Mouse (Mus musculus): ENCODE data around the gene Plet1. TPM values are rescaled to one million over a fixed set of nuclear protein-coding genes. Genes with fewer than 3 reads are reported as not detected.

Plet1 gene
- total RNA-seq (2015) (not detected in 2 replicates), total RNA-seq (2017) (not detected in 2 replicates)

DNA sequence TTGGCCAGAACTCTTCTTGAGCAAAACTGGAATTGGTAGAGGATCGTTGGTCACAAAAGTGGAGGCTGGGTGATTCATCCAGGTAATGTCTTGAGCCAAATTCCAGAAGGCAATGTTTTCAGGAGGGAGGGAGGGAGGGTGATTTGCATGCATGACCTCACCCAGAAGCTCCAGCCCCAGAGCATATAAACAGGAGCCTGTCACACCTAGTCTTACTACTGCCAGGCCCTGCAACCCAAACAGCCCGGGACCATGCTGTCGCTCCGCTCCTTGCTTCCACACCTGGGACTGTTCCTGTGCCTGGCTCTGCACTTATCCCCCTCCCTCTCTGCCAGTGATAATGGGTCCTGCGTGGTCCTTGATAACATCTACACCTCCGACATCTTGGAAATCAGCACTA lies at the start of gene Plet1:
TSS of gene Plet1 (plus strand) at position 215 of the 400 bp plus-strand sequence.
- no peak for ATAC-seq (ENCODE audit: poor library complexity, severe bottlenecking)

DNA sequence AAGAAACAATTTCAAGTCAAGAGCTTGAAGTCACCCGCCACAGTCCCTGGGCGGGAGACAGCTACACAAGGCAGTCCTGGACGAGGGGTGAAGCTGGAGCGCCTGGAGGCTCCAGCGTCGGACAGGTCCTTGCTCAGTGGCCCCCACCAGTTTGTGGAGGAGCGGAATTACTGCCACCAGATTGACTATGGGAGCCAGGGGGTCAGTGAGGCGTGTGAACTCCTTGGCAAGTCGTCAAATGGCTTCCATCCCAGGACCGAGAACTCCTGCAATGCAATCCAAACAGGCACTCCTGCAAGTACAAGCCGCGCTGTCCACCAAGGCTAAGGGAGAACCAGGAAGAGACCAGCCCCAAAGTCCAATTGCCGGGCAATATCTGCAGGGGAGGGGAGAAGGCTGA lies 45.3 kb upstream of the Plet1 start:
- ATAC-seq (ENCODE audit: poor library complexity, severe bottlenecking): no peak

DNA sequence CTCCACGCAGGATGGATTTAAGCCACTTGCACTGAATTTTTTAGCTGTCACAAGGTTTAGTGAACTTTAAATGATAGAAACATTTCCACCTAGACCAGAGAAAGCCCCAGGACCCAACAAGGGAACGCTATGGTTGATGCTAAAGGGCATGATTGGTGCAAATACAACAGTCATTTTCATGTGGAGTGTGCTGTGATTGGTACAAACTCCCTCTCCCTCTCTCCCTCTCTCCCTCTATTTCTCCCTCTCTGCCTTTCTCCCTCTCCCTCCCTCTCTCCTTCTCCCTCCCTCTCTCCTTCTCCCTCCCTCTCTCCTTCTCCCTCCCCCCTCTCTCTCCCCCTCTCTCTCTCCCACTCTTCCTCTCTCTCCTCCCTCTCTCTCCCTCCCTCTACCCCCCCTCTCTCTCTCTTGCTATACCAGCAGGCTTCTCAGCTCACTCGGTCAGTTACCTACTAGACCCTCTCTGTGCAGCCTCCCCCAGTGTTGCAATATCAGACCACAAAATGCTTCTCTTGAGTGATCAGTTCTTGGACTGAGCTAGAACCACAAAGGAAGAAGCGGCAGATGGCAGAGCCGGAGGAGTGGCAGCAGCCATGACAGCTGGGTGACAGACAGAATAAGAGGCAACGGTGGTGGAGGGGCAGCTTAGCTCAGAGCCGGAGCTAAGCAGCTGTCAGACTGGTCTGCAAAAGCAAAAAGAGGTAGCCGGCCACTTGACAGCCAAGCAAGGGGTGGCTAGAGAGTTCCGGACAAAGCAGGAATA lies 42.7 kb upstream of the Plet1 start:
- ATAC-seq (ENCODE audit: poor library complexity, severe bottlenecking): peak; percentile 69

DNA sequence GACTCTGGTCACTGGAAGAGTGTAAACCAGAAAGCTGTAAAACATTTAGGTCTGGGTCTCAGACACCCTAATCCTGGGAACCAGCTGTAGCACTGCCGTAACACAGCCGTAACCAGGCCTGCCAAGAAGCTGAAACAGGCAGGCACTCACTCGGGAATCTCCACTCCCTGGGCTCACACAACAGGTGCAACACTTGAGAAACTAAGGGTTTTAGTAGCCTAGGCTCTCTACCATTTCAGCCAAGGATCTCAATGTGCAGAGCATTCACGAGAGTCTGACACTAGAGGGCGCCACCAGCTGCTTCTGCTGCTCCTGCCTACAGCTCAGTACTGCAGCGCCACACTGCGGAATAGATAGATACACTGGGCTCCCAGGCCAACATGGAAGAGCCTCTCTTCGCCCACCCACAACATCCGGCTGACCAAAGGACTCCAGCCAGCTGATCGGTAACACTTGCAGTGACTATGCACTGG lies 42.0 kb upstream of the Plet1 start:
- peak; percentile 99 for ATAC-seq (ENCODE audit: poor library complexity, severe bottlenecking)

DNA sequence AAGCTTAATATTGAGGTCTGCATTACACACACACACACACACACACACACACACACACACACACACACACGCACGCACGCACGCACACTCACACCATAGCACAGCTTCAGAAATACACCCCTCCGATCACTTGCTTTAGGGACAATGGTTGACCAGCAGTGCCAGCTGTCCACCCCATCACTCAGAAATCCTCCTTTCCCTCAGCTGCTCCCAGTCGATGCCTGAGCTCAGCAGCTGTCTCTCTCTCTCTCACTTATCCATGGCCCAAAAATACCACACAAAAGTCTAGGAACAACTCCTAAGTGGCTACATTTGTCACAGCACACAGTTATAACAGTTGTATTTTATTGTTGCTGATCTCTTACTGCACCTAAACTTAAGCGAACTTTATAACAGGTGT lies 36.7 kb upstream of the Plet1 start:
- ATAC-seq (ENCODE audit: poor library complexity, severe bottlenecking): no peak

DNA sequence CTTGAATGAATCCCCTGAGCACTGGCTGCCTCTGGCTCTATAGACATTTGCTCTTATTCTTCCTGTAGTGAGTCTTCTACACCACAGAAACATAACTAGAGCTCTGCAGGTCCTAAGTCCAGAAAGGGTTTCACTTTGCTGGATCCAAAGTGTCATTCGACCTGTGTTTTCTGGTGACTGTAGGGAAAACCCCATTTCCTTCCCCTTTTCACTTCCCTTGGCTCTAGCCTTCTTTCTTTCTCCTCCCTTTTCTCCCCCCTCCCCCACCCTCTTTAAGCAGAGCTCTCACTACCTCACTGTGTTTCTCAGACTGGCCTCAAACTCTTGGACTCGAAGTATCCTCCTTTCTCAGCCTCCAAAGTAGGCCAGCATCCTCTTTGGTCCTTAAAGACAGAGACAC lies 34.8 kb upstream of the Plet1 start:
- peak; percentile 36 for ATAC-seq (ENCODE audit: poor library complexity, severe bottlenecking)

DNA sequence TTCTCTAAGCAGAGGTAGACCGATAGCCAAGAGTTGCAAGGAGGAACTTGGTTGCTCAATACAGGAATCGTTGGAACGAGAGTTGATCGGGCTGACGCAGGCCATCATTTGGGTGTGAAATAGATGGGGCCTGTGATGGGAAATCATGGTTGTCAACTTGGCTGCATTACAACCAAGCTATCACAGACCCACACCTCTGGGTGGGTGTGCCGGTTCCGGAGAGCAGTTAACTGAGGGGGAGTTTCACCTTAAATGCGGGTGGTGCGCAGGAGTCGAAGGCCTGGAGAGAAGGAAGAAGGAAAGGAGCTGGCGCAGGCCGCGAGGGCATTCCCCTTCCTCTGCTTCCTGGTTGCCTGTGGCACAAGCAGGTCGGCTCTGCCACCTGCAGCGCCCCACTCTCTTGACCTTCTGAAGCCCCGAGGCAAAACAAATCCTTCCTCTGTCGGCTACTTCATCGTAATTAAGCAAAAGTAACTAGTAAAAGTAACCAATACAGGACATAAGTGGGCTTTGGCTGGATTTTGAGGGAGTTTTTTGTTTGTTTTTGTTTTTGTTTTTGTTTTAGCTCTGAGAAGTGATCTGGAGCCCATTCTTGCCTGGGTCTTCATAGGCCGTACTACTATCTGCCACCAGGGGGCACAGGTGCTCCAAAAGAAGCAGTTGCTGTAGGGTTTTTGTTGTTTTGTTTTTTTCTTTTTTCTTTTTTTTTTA lies 31.7 kb upstream of the Plet1 start:
- ATAC-seq (ENCODE audit: poor library complexity, severe bottlenecking): peak; percentile 87

DNA sequence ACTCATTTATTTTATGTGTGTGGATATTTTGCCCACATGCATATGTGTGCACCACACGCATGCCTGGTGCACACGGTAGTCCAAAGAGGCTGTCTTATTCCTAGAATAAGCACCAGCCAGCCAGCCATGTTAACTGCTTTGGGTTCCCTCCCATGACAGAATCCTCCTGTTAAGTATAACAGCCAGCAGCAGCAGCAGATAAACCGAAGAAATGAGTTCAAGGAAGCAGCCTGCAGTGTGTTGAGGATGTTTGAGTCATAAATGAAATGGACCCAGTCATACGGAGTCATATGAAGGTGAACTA lies 31.2 kb upstream of the Plet1 start:
- ATAC-seq (ENCODE audit: poor library complexity, severe bottlenecking): no peak

DNA sequence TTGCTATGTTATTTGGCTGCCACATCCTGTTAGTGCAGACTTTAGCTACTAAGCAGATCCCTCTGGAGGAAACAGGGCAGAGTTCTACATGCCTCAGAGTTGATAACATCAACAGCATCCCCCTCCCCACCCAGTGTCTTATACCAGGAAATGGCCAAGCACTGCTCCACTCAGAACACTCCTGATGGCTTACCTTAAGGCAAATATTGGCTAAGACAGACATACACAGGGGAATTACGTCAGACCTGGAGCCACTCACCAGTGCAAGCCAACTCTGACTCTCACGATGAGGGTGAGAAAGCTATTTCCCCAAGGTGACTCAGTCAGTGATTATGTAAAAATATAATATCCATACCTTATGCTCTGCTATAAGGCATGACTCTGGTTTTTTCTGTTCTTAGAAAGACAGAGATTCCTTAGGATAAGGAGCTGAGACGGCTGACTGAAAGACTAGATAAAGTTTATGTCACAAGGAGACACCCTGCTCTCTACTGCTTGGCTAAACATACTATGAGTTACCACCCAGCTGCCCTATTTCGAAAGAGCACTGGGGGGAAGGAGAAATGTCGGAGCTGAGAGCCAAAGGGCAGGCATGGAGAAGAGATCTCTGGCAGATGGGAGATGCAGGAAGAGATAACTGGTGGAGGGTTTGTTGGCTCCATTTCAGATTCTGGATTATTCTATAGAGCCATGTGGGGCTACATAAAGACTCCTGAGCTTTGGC lies 23.8 kb upstream of the Plet1 start:
- ATAC-seq (ENCODE audit: poor library complexity, severe bottlenecking): peak; percentile 77

DNA sequence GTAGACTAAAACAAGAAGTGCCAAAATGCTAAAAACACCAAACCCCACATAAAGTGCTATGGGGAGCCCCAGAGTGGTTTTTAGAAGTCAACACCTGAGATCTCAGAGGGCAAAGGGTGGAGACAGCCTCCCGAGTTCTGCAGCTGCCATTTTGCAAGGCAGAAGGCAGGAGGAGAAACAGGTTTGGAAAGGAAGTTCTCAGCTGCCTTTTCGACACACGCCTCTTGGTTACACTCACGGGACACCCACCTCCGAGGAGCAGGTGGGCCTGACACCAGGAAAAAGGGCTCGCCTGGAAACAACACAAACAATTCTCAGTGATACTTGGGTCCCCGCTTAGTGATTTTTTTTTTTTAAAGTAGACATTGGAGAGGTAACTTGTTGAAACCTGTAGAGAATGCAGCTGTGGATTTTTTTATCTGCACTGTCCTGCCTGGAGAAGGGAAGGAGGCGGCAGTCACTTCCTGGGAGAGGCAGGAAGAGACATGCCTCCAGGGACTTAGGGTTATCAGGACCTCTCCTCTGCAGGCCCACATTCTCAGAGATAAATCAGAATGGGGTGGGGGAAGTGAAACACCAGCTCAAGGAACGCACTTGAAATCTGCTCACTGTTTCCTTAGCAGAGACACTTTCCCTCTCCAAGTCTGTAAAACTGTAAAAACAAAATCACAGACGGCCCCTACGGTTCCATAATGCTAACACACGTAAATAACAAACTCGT lies 23.0 kb upstream of the Plet1 start:
- ATAC-seq (ENCODE audit: poor library complexity, severe bottlenecking): peak; percentile 6; the same call in 1 of the 2 replicates

DNA sequence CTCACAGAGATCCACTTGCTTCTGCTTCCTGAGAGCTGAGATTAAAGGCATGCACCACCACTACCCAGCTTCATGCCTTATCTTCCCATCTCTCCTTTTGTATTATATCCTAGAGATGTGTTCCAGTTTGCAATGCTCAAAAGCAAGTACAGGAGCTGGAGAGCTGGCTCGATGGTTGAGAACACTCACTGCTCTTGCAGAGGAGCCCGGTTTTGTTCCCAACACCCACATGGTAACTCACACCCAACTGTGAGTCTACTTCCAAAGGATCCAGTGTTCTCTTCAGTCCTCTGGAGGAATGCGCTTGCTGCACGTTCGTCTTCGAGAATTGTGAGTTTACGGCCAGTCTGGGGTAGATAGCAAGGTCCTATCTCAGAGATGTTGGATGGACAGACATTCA lies 19.0 kb upstream of the Plet1 start:
- no peak for ATAC-seq (ENCODE audit: poor library complexity, severe bottlenecking)

DNA sequence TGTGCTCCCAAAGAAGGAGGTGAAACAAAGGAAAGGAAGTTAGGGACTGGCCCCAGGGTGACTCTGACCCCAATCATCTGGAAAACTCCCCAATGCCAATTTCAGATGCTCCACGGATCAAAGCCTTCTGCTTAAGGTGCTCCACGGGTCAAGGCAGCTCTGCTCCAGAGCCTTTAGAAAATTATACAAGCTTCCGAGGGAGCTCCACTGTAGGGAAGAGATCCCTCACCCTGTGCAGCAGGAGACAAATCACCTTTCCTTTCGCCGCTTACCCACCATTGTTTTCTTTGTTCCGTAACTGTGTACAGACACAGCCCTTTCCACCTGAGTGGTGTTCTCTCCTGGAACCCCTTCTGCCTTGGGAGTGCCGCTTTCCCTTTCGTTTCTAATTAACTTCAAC lies 18.6 kb upstream of the Plet1 start:
- ATAC-seq (ENCODE audit: poor library complexity, severe bottlenecking): no peak

DNA sequence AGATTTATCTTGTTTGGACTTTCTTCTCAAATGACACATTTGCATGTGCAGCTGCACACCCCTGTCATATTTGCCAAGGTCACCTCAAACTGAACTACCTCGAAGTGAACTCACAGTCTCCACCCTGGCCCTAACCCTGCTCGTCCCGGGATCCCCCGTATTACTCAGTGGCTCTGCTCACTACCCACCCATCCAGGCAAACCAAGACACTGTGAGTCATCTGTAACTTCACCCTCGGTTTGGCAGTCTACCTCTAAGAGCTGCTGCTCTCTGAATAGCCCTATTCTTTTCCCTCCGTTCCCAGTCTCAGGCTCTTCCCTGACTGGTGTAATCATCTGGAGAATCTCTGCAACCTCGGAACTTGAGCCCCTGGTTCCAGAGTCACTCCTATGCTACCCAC lies 17.7 kb upstream of the Plet1 start:
- no peak for ATAC-seq (ENCODE audit: poor library complexity, severe bottlenecking)

DNA sequence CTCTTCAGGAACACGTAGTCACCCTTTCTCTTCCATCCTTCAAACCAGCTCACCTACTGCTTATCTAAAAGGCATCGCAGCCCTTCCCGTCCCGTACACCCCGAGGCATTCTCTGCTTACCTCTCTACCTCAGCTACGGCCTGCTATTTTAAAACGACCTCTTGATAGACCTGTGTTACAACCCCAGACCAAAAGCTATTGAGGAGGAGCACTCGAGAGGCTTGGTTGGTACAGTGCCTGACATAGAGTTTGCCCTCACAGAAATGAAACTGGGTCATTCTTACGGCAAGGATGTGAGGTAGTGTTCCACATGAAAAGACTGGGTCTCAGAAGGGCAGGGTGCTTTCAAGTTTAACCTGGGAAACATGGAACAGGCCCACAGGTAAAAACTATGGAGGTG lies 17.1 kb upstream of the Plet1 start:
- no peak for ATAC-seq (ENCODE audit: poor library complexity, severe bottlenecking)

DNA sequence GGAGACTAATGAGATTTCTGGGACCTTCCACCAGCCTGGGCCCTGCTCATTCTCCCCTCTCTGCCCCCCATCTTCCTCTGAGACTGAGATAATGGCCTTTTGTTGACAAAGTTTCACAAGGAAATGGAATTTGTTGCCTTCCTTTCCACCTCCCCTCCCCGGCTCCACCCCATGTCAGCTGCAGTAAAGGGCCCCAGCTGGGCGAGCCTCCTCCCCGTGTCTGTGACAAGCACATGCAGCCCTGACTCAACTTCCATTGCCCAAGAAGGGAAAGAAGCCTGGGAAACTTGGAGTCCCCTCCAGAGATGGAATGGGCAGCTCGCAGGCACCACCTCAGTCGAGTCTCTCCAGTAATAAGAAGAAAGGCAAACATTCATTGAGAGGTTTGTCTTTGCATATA lies 15.5 kb upstream of the Plet1 start:
- ATAC-seq (ENCODE audit: poor library complexity, severe bottlenecking): peak; percentile 70

DNA sequence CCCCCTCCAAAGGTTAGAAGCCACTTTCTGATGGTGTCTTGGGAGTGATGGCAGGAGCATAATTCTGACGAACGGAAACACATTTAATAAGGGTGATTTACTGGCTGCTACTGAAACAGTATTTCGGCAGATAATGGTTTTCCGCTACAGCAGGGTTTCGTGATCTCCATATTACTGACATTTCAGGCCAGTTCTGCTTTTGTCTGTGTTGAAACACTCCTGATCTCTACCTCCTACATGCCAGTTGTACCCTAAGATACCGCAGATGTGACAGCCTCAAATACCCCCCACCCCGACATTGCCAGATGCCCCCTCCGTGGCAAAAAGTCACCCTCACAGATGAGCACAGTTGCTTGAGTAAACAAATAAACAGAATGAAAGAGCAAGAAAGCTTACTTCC lies 14.8 kb upstream of the Plet1 start:
- ATAC-seq (ENCODE audit: poor library complexity, severe bottlenecking): peak; percentile 61

DNA sequence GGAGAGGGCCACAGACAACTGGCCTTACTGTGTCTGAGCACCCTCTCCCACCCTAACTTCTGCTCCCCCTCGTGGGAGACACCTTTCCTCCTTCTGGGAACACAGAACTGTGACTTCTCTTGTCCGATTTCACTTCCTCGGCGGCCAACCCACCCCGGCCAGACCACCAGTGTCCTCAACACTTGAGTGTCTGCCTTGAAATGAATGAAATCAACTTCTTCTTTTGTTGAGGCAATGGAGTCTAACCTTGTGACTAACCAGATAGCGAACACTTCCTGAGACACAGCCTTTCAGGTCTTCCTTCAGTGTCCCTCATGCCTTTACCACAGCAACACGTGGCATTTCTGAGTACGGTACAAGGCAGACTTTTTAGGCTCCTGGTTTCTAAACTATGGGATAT lies 11.6 kb upstream of the Plet1 start:
- ATAC-seq (ENCODE audit: poor library complexity, severe bottlenecking): peak; percentile 70

DNA sequence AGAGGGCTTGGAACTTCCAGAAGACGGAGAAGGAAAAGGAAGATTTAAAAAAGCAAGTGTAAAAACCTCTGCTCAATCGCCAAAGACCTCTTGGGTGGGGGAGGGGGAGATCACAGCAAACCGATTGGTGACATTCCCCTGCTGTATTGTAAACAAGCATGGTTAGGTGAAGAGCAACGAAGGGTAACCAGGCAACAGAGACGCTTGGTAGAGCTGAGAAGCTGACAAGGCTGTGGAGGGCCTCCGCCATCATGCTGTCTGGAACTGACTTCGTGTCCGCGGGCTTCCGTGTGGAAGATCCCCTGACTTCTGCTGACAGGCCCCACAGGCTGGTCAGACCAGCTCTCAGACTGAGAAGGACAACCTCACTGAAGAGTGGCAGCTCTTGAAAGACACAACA lies 8.8 kb upstream of the Plet1 start:
- ATAC-seq (ENCODE audit: poor library complexity, severe bottlenecking): no peak

DNA sequence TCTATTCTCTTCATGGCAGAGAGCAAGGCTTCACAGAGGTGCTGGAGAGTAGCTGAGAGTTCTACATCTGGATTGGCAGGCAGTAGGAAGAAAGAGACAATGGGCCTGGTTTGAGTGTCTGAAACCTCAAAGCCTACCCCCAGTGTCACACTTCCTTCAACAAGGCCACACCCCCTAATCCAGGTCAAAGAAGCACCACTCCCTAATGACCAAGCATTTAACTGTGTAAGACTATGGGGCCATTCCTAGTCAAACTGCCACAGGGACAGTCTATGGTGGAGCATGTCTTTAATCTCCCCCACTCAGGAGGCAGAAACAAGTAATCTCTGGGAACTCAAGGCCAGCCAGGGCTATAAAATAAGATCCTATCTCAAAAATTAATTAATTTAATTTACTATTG lies 3.5 kb upstream of the Plet1 start:
- ATAC-seq (ENCODE audit: poor library complexity, severe bottlenecking): peak; percentile 86

DNA sequence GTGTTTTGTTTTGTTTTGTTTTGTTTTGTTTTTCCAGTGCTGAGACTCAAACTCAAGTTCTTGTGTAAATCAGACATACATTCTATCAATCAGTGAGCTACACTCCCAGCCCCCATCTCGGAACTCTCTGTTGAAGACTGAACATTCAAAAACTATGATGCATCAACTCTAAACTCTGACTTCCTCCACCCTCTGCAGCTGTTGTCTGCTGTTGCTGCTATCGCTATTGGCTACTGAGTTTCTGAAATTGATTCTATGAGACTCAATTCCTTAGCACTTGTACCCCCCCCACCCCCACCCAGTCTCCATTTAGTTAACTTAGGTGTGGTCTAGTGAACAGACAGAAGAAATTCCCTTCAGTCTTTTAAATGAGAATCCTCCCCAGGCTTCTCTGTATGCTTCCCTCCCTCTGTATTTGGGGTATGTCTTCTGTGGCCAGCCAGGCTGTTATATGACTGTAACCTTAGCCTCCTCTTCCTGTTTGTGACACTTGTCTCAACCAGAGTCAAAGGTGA lies 2.7 kb upstream of the Plet1 start:
- no peak for ATAC-seq (ENCODE audit: poor library complexity, severe bottlenecking)

DNA sequence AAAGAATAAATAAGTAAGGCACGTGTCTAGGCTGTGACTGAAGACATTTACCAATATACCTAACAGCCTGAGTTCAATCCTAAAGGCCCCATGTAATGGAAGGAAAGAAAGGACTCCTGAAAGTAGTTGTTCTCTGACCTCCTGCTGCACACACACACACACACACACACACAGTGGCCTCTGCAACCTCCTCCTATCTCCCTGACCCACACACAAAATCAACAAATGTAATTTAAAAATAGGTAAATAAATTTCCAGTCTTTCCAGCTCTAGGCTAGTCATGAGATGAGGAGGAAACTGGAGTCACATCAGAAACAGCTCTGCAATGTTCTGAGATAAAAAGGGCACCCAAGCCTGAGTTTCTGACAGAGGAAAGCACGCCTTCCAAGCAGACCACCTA lies 548 bp upstream of the Plet1 start:
- no peak for ATAC-seq (ENCODE audit: poor library complexity, severe bottlenecking)
